Mouse (Mus musculus) heart, adult 11 months (tissue): ENCODE results near the gene Serp1.

Source experiments
- DNase-seq: peaks from one replicate; pipeline ENCODE4 v3.0.0; 2022

Serp1 gene

GRCm38 (mm10) chr3:58525652-58526407, at the start of gene Serp1, which contains the start of gene Eif2a:
Serp1 (minus strand) TSS chr3:58525892.
Eif2a (plus strand) TSS chr3:58525821.
- DNase-seq: peak; percentile 100

- DNase-seq: no peak
These were observed 45.1 kb upstream of the Serp1 start for GRCm38 (mm10) chr3:58570821-58571220.

- DNase-seq: peak; percentile 95
These were observed 35.7 kb upstream of the Serp1 start for GRCm38 (mm10) chr3:58561437-58561836.

GRCm38 (mm10) chr3:58559887-58560286, 34.2 kb upstream of the Serp1 start:
- no peak for DNase-seq

GRCm38 (mm10) chr3:58556649-58557048, 31.0 kb upstream of the Serp1 start:
- no peak for DNase-seq

- no peak for DNase-seq
These were observed 26.5 kb upstream of the Serp1 start for GRCm38 (mm10) chr3:58552001-58552811.

- DNase-seq: no peak
These were observed 10.9 kb upstream of the Serp1 start for GRCm38 (mm10) chr3:58536573-58536972.

- DNase-seq: no peak
These were observed 681 bp upstream of the Serp1 start for GRCm38 (mm10) chr3:58526408-58526737.

GRCm38 (mm10) chr3:58525166-58525565, 526 bp downstream of the Serp1 start:
- no peak for DNase-seq

- DNase-seq: peak; percentile 15
These were observed 1.4 kb downstream of the Serp1 start for GRCm38 (mm10) chr3:58524246-58524645.

GRCm38 (mm10) chr3:58523386-58523785, 2.3 kb downstream of the Serp1 start:
- DNase-seq: peak; percentile 5

- peak; percentile 61 for DNase-seq
These were observed 4.3 kb downstream of the Serp1 start for GRCm38 (mm10) chr3:58521361-58521760.

GRCm38 (mm10) chr3:58520286-58520685, 5.4 kb downstream of the Serp1 start:
- DNase-seq: peak; percentile 93

- DNase-seq: peak; percentile 48
These were observed 6.2 kb downstream of the Serp1 start for GRCm38 (mm10) chr3:58519536-58519935.

GRCm38 (mm10) chr3:58518962-58519361, 6.7 kb downstream of the Serp1 start:
- peak; percentile 0 for DNase-seq

- peak; percentile 85 for DNase-seq
These were observed 7.9 kb downstream of the Serp1 start for GRCm38 (mm10) chr3:58517800-58518199.

GRCm38 (mm10) chr3:58517258-58517657, 8.4 kb downstream of the Serp1 start:
- peak; percentile 83 for DNase-seq

GRCm38 (mm10) chr3:58516602-58516976, 9.1 kb downstream of the Serp1 start:
- DNase-seq: peak; percentile 88

- peak; percentile 35 for DNase-seq
These were observed 9.6 kb downstream of the Serp1 start for GRCm38 (mm10) chr3:58515947-58516601.

- DNase-seq: peak; percentile 11
These were observed 12.2 kb downstream of the Serp1 start for GRCm38 (mm10) chr3:58513483-58513882.

- peak; percentile 6 for DNase-seq
These were observed 13.0 kb downstream of the Serp1 start for GRCm38 (mm10) chr3:58512740-58513139.

GRCm38 (mm10) chr3:58511581-58511980, 14.1 kb downstream of the Serp1 start:
- DNase-seq: peak; percentile 76

- peak; percentile 52 for DNase-seq
These were observed 17.5 kb downstream of the Serp1 start for GRCm38 (mm10) chr3:58508020-58508750.
